Mouse (Mus musculus) T-helper 1 cell (primary cell): ENCODE measurements around the gene Sel1l3.

ENCODE experiments used
- in situ Hi-C: fragments of 300-600 bp; cut with MboI, MseI; formaldehyde crosslinking; loops from one replicate; pipeline ENCODE4 v1.15.1; 2025; ENCODE audit warnings: high pct_unique_total_duplicates

Gene Sel1l3

DNA sequence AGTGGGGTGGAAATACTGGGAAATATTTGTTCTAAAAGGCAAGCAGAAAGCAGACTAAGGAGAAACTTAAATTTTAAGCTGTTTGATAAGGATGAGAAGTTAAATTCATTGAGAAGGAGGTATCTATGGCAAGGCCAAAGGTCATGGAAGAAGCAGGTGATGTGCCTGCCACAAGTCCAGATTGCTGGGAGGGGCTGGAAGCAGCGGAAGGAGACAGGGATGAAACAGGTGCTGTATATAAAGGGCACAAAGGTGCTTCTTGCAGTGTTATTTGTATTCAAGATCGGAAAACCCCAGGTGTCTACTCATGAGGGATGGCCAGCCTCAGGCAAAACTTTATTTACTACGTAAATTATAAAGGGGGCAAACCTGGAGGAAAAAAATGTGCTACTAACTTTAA, 38.5 kb downstream of the Sel1l3 start:
- in situ Hi-C loops = no loop called here

DNA sequence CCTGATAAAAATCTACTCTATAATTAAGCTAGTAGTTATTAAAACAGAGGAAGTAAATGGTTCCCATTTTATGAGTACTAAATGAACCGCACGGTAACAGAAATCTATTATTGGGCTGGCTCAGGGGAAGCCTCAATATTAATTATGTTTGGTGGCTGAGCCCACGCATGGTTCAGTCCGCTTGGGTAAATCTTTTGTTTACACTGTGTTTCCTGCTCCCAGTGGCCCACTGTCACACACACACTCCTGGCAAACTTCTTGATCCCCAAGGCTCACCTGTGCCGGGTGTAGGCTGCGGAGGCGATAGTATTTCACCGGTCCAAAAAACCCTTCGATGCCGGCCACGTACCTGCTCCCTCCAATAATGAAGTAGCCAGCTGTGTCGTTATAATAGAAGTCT, 39.3 kb downstream of the Sel1l3 start:
- in situ Hi-C loops = no loop called here

DNA sequence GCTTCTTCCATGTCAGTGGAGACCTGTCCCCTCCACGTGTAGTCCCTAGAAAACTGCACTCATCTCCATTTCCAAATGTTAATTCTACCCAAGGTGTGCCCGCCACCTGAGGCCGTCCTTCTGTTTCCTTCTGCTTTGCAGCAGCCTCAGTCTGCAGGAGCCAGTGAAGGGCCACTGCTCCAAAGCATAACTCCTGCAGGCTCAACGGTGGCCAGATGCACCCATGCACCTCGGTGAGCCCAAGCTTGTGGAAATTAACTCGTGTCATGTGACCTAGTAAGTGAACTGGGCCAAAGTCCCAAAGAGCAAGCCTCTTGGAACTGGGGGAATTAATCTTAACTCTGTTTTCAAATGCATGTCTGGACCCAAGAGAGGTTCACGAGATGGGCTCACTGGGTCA, 40.8 kb downstream of the Sel1l3 start:
- in situ Hi-C loops = no loop called here

DNA sequence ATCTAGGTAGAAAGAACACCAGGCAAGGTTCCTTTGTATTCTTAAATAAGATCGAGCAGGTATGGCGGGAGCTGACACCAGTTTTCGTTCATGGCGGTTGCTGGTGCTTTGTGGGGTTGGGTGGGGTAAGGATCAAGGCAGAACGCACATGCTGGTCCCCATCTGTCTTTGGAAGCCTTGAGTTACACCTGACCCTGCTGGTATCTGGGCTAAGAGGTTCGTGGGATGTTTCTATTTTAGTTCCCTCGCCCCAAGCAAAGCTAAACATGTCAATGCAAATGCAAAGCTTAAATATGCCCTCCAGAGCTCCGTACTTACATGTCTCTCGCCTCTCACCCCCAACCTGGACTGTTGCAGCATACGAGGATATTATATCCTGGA, 41.5 kb downstream of the Sel1l3 start:
- in situ Hi-C loops = no loop called here

DNA sequence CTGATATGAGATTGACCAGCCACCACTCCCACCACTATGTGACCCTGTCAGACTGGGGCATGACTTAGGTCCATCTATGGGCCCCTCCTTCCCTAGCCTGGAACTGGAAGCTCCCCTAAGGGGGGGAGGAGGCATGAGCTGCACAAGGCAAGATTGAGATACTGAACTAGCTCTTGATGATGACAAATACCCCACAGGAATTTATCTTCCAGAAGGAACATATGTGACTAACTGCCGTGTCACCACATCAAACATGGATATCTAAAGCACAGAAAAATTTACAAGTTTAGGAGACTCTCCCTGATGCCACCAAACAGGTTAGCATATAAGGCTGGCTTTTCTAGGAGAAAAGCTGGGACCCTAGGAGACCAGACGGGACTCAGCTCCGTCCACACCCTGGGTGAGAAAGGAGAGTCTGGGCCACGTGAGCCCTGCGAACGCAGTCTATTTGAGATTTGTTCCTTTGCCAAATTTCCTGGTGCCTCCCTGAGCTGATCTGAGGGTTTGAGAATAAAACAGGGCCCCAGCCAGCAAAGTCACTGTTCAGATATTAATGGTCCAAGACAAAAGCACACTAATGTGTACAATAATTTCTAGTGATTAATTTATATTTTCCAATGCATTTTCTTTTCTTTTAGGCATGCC, 42.0 kb downstream of the Sel1l3 start:
- in situ Hi-C loops = no loop called here

DNA sequence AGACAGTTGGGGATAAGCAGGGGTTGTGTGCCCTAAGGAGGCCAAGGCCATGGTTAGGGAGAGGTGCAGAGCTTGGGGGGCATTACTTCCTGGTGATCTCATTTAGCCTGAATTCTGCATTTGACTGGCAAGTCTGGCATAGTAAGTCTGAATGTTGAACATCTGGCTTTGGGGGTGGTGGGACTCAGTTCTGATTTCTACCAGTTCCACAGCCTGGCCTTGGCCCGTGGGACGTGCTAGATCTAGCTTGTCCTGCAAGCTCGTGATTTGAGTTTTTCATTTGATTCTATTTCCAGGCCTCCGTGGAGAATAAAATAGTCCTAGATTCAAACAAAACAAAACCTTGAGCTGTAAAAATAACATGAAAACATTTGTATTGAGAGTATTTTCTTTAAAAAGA, 46.2 kb downstream of the Sel1l3 start:
- in situ Hi-C loops = no loop called here

DNA sequence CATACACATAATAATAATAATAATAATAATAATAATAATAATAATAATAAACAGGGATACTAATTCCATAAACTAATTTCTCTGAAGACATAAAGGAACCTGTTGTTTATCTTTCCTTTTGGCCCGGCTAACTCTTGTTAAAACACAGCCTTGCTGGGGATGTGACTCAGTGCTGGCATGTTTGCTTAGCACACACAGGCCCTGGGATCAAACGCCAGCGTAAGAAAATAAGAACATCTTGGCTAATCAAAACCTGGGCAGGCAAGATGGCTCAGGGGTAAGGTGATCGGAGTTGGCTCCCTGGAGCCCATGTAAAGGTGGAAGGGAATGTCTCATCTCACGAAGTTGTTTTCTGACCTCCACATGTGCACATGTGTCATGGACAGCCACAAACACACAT, 48.1 kb downstream of the Sel1l3 start:
- in situ Hi-C loops = no loop called here

DNA sequence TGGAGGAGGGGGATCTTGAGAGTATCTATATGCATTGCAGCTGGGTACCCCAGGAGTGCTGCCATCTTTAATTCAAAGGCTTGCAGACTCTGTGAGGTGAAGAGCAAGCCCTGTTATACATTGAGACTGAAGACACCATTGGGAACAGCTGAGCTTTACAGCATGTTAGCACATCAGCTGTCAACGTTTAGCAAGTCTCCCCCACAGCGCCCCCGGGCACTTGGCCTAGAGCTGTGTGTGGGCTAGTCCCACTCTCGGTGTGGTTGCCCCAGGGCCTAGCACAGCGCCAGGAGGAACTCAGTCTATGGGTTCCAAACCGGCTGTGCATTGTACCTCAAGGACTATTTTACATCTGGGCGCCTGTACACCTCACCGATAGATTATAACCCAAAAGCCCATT, 51.3 kb downstream of the Sel1l3 start:
- in situ Hi-C loops = no loop called here

DNA sequence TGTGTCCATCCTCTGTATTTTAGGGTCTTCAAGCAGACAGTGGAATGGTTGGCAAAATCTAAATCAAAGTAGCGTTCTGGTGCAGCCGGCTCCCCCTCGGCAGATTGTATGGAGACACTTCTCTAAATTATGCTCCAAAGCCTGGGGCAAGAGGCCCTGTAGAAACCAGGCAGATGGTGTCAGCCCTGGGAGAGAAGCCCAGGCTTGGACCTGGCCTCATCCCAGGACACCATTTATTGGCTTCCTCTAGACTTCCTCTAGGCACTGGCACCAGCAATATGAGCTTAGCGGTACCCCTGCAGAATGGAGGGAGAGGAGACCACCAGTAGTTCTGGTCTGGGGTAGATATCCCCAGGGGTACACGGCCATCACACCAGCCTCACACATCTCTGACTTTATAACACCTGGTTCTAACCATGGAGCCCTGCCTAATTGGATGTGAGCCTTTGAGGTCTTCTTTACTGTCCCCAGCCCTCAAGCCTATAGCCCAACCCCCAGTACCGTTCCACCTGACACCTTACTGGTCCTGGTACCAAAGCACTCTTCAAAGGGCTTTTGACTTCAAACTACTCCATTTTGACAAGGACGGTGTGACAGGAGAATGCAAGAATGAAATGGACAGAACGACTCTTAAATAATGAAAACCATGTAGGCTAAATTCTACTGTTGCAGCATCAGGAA, 52.1 kb downstream of the Sel1l3 start:
- in situ Hi-C loops = no loop called here

DNA sequence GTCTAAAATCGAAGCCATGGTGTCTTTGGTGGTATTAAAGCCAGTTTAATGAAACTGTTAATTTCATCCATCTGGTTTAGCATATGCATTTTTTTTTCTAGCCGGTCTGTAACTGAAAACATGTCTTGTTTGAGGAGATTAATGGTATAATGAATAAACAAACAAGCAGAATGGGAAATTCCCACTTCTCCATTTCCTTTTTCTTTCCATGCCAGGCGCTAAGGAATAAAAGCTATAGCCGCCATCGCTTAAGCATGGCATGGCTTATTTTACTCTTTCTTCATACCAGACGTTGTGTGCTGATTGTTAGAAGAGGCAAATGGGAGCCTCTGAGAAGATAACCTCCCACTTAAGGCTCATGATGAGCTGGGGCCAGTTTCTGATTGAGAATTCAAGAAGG, 53.5 kb downstream of the Sel1l3 start:
- in situ Hi-C loops = no loop called here

DNA sequence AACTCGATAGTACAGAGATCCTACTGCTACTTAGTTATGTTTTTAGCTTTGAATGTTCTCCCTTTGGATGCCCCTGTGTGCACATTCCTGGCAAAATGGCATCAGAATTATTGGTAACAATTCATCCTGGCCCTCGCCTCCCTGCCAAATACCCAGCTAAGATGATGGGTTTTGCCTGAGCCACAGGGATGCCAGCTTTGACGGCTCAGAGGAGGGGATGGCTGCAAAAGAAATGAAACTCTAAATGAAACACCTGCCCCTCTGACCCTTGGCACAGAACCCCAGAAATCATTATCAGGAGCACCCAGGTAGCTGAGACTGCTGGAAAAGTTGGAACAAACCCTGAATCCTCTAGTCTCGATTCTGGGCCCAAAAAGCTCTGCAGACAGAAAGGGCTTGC, 54.1 kb downstream of the Sel1l3 start:
- in situ Hi-C loops = no loop called here

DNA sequence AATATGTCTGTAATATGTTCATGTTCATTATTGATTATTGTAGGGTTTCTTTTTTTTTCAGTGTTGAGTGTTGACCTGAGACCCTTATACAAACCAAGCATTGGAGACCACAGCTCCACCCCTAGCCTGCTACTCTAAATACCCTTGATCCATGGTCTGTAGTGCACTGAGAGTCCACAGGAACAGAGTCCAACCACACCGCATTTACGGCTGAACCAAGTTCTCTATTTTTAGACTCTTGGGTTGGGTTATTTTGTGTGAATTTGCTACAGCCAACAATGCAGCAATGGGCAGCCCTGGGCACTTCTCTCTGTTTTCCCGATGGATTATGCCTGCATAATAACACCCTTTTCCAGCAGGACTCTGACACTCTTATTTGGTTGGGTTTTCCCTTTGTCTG, 54.6 kb downstream of the Sel1l3 start:
- in situ Hi-C loops = no loop called here

DNA sequence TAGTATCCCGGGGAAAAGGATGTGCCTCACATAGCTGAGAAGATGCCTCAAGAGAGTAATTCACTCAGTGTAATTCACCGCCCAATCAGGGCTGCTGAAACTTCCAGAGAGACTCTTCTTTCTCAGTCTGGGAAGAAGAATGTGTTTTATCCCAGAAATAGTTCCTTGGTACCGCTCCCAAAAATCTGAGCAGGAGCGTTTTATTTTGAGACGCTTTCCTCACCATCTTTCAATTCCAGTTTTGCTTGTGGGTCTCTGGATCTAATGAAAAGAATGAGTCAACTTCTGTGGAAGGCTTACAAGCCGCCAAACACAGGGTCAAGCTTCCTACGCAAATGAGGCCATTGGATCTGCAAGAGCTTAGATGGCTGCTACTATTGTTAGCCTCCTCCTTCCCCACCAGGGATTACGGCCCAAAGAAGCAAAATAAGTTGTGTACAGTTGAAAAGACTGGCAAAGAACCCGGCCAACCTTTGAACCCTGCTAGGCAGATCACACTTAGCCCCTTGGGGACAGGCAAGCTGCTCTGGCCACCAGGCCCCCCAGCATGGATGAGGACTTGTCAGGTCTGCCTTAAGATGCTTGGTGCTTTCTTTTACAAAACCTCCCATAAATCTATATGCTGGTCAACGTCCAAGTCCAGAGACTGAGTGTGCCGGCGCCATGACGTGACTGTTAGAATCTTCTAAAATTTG, 57.6 kb downstream of the Sel1l3 start:
- in situ Hi-C loops = no loop called here

DNA sequence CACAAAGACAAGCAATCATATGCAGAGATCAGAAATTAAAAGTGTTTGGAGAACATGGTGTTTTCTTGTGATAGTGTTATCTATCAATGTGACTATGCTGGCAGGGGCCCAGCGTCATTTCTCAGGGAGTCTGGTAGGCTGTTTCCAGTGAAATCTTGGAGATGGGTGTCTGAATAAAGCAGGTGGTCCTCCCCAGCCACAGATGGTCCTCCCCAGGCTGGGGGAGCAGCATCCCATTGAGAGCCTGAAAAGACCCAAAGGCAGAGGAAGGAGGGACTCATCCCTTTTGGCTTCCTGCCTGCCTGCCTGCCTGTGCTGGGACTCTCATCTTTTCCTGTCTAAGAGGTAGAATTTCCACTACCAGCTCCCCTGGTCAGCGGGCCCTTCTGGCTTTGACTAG, 59.2 kb downstream of the Sel1l3 start:
- in situ Hi-C loops = no loop called here

DNA sequence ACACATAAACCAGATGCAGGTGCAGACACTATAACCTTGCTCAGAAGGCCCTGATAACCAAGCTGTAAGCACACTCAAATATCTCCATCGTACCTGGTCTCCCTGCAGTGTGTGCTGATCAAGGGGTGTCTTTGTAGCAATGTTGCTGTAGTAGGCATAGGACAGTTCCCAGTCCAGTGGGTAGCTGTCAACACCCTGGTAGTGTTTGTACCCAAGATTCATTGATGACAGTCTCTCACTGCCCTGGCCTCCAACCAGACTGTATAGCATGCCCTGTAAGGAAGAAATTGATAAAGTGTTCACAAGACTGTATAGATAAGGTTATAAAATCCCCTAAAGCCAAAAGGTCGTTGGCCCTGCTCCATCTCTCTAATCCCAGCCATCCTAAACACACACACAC, 59.6 kb downstream of the Sel1l3 start:
- in situ Hi-C loops = no loop called here

DNA sequence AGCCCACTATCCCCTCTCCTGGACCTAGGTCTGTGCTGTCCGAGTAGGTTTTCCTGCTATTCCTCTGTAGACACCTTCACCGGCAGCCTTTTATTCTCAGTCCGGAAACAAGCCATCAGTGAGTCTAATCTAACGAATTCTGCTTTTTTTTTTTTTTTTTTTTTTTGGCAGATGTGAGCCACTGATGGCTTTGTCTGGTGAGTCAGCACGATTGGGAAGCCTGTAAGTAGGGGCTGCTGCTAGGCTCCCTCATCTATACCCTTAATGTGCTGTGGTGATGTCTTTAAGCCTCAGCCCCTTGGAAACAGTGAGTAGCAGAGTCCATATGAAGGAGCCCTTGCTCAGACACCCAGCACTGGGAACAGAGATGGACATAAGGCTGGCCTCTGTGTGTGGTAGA, 60.6 kb downstream of the Sel1l3 start:
- in situ Hi-C loops = no loop called here

DNA sequence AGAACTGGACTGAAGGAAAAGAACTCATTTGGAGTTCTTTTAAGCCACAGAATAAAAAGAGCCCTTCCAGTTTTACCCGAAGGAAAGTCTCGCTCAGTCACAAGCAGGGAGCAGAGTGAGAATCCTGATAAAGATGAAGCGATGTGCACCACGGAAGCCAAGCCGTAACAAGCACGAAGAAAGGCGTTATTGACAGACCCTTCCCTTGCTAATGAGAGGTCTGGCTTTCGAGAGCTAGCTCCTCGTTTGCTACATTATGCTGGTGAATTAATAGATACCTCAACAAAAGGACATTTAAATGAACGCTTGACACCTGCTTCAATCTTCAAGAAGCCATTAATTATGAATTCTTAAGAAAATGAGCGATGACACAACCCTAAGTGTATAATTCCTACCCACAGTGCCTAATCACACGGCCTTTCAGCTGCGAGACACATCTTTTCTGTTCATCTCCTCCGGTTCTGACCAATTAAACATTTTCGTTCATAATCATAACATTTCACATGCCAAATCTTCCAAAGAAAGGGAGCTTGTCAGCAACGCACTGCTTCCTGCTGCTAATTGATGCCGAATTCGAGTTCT, 62.3 kb downstream of the Sel1l3 start:
- in situ Hi-C loops = no loop called here

DNA sequence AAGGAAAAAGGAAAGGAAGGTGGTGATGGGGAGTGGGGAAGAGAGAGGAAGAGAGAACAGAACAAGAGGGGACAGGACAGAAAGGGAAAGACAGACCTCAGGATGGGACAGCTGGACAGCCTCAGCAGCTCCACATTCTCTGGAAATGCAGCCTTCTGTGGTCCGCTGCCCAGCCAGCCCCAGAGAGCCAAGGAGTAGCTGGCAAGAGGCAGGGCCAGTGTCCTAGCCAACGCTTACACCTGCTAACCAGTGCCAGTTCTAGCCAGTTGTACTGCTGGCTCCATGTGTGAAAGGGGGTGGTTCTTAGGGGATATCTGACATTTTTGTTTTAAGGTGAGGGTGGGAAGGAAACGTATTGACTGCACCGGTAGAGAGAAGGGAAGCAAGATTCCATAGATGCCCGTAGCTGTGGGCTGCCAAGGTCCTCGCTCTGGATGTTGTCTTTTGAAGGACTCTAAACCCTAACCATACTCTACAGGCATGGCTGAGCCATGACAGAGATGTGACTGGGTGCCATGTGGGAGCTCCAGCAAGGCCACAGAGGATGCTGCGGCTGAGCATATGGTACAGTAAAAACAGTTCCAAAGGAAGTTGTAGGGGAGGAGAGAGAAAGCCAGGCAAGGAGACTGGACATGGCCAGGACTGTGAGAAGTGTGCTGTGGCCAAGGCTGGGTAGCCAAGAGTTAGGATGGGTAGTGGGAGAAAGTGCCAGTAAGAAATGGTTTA, 64.6 kb downstream of the Sel1l3 start:
- in situ Hi-C loops = no loop called here

DNA sequence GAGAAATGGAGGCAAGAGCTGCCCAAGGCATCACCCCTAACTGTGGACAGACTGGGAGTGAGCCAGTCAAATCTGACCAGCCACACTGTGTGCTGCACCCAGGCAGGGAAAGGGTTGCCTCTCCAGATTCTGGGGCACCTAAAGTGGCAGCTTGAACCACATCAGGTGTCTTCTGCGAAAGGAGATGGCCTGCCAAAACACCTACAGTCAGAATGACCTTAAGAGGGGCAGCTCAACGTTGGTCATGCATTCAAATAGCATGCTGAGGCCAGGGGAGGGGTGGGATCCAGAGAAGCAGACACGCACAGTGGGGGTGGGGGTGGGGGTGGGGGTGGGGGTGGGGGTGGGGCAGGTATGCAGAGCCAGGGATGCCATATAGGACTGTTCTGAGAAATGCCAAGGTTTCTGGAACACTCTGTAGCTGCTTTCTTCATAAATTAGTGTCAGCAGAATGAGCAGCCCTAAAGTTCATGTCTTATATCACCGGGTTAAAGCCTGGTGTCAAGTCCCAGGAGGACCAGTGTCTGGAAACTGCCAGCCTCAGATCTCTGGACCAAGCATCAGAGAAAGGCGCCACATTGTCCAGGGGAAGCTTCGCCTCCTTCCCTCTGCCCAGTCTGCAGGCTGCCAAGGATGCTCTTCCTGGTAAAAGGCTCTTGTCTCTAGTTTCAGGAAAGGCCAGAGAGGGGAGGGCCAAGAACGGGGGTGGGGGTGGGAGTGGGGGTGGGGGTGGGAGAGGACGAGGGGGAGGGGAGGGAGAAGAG, 65.4 kb downstream of the Sel1l3 start:
- in situ Hi-C loops = no loop called here

DNA sequence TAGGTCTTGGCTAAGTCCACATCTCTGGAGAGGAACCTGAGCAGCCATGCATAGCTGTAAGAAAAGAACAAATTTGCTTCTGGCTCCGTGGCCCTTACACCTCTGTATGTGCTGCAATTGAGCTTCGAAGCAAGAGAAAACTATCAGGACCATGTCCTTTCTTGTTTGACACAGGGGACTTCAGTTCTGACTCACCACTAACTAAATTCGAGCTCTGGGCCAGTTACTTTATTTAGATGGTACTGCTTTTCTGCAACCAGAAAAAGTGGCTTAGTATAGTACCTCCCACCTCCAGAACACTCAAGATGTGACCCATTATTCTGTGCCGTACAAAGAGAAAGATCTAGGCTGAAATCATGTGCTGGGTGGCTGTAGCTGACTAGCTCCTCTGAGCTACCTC, 66.3 kb downstream of the Sel1l3 start:
- in situ Hi-C loops = no loop called here

DNA sequence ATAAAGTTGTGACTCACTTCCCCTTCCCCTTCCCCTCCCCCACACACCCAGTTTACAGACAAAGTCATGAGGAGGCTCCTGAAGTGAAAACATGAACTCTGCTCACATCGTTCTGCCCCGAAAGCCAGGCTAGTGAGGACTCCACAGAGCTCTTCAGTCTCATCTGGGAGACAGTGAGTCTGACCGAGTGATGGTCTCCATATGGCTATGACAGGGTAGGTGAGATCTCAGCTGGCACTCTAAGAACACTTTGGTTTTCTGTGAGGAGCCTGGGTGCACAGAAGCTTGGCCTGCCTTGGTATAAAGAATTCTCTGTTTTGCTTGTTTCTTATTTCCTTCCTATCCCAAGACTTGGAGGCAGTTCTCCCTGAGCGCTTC, 67.1 kb downstream of the Sel1l3 start:
- in situ Hi-C loops = no loop called here
